Mouse (Mus musculus) liver, postnatal 0 days (tissue): ENCODE measurements at regions not wholly inside any gene's neighbourhood (a gene's known extent, or its start where the extent isn't known, plus 50 kb on each side); places are given as distances from the start of the nearest gene placed in this dataset.

ENCODE experiments used
- CTCF ChIP-seq: sonication (generic); IDR thresholded peaks from 2 replicates; pipeline ENCODE4 v1.5.1; 2016; ENCODE audit warnings: antibody characterized with exemption, low read depth
- EP300 ChIP-seq: IDR thresholded peaks from 2 replicates; pipeline ENCODE4 v1.6.1; 2016; ENCODE audit warnings: antibody characterized with exemption, low read depth, mild to moderate bottlenecking

DNA sequence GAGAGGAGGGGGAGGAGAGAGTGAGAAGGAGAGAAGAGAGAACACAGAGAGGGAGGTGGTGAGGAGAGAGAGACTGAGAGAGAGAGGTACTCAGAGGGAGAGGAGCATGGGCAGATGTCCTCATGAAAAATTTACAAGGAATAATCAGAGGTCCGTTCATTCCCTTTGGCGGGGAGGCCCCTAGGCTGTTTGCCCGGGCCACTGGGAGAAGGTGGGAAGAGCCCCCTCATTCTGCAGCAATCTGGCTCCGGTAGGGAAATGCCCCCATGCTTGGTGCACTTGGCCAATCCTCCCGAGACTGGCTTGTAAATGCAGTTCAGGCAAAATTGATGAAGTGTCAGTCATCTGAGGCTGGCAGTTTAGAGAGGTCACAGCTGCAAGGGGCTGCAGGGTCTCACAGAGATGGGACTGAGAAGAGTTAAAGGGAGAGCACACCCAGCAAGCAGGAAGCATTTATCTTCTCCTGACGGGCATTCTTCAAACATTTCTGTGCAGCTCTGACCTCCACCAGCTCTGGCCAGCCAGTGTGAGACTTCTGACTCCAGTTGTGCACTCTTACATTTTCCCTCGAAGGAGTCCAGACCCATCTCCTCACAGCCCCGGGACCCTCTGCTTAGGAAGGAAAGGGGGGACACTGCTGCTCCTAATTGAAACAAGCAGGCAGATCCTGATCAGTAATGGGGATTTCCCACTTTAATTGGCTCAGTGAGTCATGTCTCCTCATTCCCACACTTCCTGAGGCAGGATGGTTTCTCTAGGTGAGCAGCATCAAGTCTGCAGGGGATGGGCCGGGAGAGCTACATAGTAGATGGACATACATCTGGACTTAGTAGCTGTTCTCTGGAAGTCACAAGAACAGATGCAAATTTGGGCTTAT lies 65.5 kb downstream of the Cmpk2 start:
- TF ChIP-seq CTCF = no peak
- TF ChIP-seq EP300 = no peak
